8 mouse cellular contexts compared by ENCODE assay signal in the genomic region with DNA sequence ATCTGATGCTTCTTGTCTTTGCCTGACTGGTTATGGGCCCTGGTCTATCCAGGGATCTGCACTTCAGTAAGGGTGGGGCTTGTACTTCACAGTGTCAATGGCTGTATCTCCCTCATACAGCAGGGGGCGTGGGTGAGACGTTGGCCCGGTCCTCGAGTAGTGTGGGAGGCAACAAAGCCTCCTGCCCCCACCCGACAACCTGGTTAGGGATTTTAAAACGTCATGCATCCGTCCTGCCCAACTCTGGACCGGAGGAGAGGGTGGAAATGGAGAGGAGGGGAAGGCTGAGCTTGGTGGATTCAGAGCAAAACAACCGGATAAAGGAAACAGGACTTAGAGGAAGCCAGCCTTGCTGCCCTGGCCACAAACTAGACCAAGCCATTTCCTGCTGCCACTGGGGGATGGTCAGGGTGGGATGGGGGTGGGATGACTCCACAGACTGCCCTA. TPM values are rescaled to one million over a fixed set of nuclear protein-coding genes. Genes with fewer than 3 reads are reported as not detected.
DNase-seq lines count a peak whose midpoint lies in the region; ATAC-seq lines count a peak whose summit lies in the region.

No protein-coding gene starts in this region.

- DNase-seq in Muller cell, postnatal 12 days (ENCODE audit: inconsistent ontology term) = peak; percentile 64
- peak; percentile 80 for DNase-seq in cerebellum, adult 9-11 months
- DNase-seq in frontal cortex, postnatal 14 days (ENCODE audit: low spot score in 2 of 2) = peak; percentile 65 to 67
- peak; percentile 83 to 90 for DNase-seq in layer of hippocampus, postnatal 14 days (ENCODE audit: low spot score in 2 of 2)
- DNase-seq in lung, postnatal 14 days = peak; percentile 91
- DNase-seq in ovary, postnatal 36 days (ENCODE audit: low spot score) = peak; percentile 80
- peak; percentile 71 to 75 for DNase-seq in thymus, postnatal 36 days

- no peak overlapping the region for H3K4me3 ChIP-seq in hindbrain, embryonic 12.5 days

- no peak overlapping the region for H3K4me2 ChIP-seq in hindbrain, embryonic 12.5 days (replicated peaks)

- no peak overlapping the region for H3K9ac ChIP-seq in hindbrain, embryonic 12.5 days

- peak; percentile 80 for ATAC-seq in hindbrain, embryonic 12.5 days (ENCODE audit: low FRiP score)

- H3K9me3 ChIP-seq in hindbrain, embryonic 12.5 days (replicated peaks) = no peaks in the 10 kb centered on the region

- no peaks in the 10 kb centered on the region for H3K27me3 ChIP-seq in hindbrain, embryonic 12.5 days

- no peak overlapping the region for H3K27ac ChIP-seq in hindbrain, embryonic 12.5 days

- H3K4me1 ChIP-seq in hindbrain, embryonic 12.5 days = peaks cover 10% of the 10 kb centered on the region; the same call in 1 of the 2 replicates

- 11% methylated on average over 9 of the region's 9 CpGs for WGBS in hindbrain, embryonic 12.5 days

- H3K36me3 ChIP-seq in hindbrain, embryonic 12.5 days = peaks cover 19% of the 10 kb centered on the region

RNA-seq across cellular contexts. Expression of a gene that starts 2.8 kb away (rescaled TPM):
- 0.30 and 0.43 TPM in 2 replicates for polyA plus RNA-seq in hindbrain, embryonic 12.5 days (2016; fragmentation: Nextera tagmentation; extraction: Ambion mirVana)
- not detected for total RNA-seq in layer of hippocampus, postnatal 14 days (2021)

RNA-seq across cellular contexts. Expression of a gene that starts 11.8 kb away (rescaled TPM):
- polyA plus RNA-seq in hindbrain, embryonic 12.5 days (2016; fragmentation: Nextera tagmentation; extraction: Ambion mirVana) = 21.4 and 22.0 TPM in 2 replicates
- total RNA-seq in layer of hippocampus, postnatal 14 days (2021) = 10 to 100 TPM; 14.4 to 15.6 TPM

RNA-seq across cellular contexts. Expression of a gene that starts 20.5 kb away (rescaled TPM):
- 27.7 and 29.9 TPM in 2 replicates for polyA plus RNA-seq in hindbrain, embryonic 12.5 days (2016; fragmentation: Nextera tagmentation; extraction: Ambion mirVana)
- 10 to 100 TPM; 51.2 to 59.4 TPM for total RNA-seq in layer of hippocampus, postnatal 14 days (2021)

RNA-seq across cellular contexts. Expression of a gene that starts 34.1 kb away (rescaled TPM):
- 49.4 and 54.4 TPM in 2 replicates for polyA plus RNA-seq in hindbrain, embryonic 12.5 days (2016; fragmentation: Nextera tagmentation; extraction: Ambion mirVana)
- 10 to 100 TPM; 41.5 to 44.4 TPM for total RNA-seq in layer of hippocampus, postnatal 14 days (2021)

RNA-seq across cellular contexts. Expression of a gene that starts 38.6 kb away (rescaled TPM):
- polyA plus RNA-seq in hindbrain, embryonic 12.5 days (2016; fragmentation: Nextera tagmentation; extraction: Ambion mirVana) = not detected in 2 replicates
- not detected for total RNA-seq in layer of hippocampus, postnatal 14 days (2021)
